Mouse (Mus musculus) kidney, adult 2 months (tissue): Measurements from ENCODE around the gene Spcs3.

Source experiments
- CTCF ChIP-seq: fragments of 200-500 bp; conservative IDR thresholded peaks from 2 replicates; pipeline ENCODE4 v1.5.1; 2011; ENCODE audit warnings: low read depth, mild to moderate bottlenecking, control low read depth, low read length, moderate library complexity, mixed read lengths; ENCODE audit not compliant: insufficient read depth, insufficient read length
- POLR2A ChIP-seq: fragments of 200-500 bp; IDR thresholded peaks from one replicate; pipeline ENCODE4 v1.6.1; 2011; ENCODE audit warnings: low read depth, low read length, control low read depth

DNA sequence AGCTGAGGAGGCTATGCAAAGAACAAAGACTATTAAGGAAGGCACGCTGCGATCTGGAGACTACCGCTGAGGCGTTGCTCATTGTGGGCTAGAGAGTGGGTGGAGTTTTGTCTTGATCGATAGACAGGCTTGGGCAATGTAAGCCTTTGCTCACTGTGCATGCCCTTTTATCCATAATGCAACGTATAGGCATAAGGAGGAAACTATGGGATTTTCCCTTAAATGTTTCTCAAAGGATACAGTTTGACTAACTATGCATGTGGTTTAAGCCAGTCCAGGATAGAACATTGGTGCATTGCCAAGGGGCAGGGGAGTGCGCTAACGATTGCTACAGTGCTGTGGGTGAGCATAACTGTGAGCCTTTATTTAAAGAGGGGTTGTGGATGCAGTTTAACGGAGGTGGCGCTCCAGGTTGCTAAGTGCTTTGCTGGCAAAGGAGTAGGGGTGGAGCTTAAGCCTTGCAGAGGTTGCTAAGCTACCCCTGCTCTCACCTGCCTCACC lies 20.5 kb downstream of the Spcs3 start:
- TF ChIP-seq CTCF, result no peak; the same call in 1 of the 2 replicates
- no peak for TF ChIP-seq POLR2A
